ENCODE assay signal across 17 mouse cellular contexts in the genomic region with DNA sequence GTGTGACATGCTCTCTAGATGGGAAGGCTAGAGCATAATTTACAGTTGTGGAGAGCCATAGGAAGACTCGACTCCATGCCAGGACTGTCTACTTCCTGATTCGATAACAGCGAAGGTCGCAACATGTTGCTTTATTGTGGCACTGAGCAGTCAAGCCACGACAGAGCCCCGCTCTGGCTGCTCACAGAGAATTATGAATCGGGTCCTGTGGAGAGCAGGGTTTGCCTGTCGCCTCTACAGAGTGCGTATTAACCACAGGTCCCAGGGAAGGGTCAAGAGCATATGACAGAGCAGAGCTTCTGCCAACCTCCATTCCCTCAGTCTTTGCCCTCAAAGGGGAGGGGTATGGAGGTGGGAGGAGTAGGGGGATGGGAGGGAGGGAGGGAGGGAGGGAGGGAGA.
DNase-seq lines count a peak whose midpoint lies in the region; ATAC-seq and TF ChIP-seq lines count a peak whose summit lies in the region.
"Had no signal": no experiment of that assay in that cellular context is flagged by ENCODE, and none has a peak within 500 bp of the region (broad histone marks: within the 10 kb centered on the region; RNA-seq: fewer than 3 reads in every experiment).

No protein-coding gene starts in this region.

- H3K4me2 ChIP-seq in liver, embryonic 12.5 days, result peak overlapping the region; percentile 16; the same call in 1 of the 2 replicates
- H3K4me2 ChIP-seq in liver, embryonic 11.5 days, result no peak overlapping the region
- no peak overlapping the region for H3K4me2 ChIP-seq in intestine, embryonic 15.5 days (replicated peaks)
- H3K4me2 ChIP-seq in kidney, embryonic 15.5 days, result no peak overlapping the region
- H3K4me2 ChIP-seq: forebrain, embryonic 15.5 days; hindbrain, embryonic 13.5 days; midbrain, embryonic 11.5 days had no signal

- no peaks in the 10 kb centered on the region for H3K9me3 ChIP-seq in liver, embryonic 12.5 days (replicated peaks)
- H3K9me3 ChIP-seq in liver, embryonic 11.5 days (ENCODE audit: control insufficient read depth, low read length), result no peaks in the 10 kb centered on the region
- no peaks in the 10 kb centered on the region for H3K9me3 ChIP-seq in intestine, embryonic 15.5 days
- H3K9me3 ChIP-seq in kidney, embryonic 15.5 days (replicated peaks), result no peaks in the 10 kb centered on the region
- H3K9me3 ChIP-seq: forebrain, embryonic 15.5 days; heart, embryonic 10.5 days; hindbrain, embryonic 13.5 days had no signal

- no peaks in the 10 kb centered on the region for H3K4me1 ChIP-seq in liver, embryonic 12.5 days
- H3K4me1 ChIP-seq in liver, embryonic 11.5 days (replicated peaks; ENCODE audit: control insufficient read depth, insufficient read depth, low read length), result no peaks in the 10 kb centered on the region
- H3K4me1 ChIP-seq in intestine, embryonic 15.5 days (replicated peaks), result peaks cover 6% of the 10 kb centered on the region; the same call in 1 of the 2 replicates
- H3K4me1 ChIP-seq in olfactory bulb, adult 2 months (ENCODE audit: control insufficient read depth, insufficient read depth, low read length), result peaks cover 12% of the 10 kb centered on the region
- peaks cover 5% of the 10 kb centered on the region; the same call in 1 of the 2 replicates for H3K4me1 ChIP-seq in kidney, embryonic 15.5 days

- H3K27me3 ChIP-seq in liver, embryonic 12.5 days (replicated peaks), result no peaks in the 10 kb centered on the region
- H3K27me3 ChIP-seq in liver, embryonic 11.5 days (replicated peaks; ENCODE audit: control insufficient read depth, insufficient read depth, low read length), result no peaks in the 10 kb centered on the region
- H3K27me3 ChIP-seq in intestine, embryonic 15.5 days (replicated peaks), result no peaks in the 10 kb centered on the region
- no peaks in the 10 kb centered on the region for H3K27me3 ChIP-seq in kidney, embryonic 15.5 days
- H3K27me3 ChIP-seq: forebrain, embryonic 15.5 days; hindbrain, embryonic 13.5 days; Patski had no signal

- WGBS in liver, embryonic 12.5 days (ENCODE audit: insufficient replicate concordance), result 55% methylated on average over 9 of the region's 9 CpGs
- 61% methylated on average over 9 of the region's 9 CpGs for WGBS in liver, embryonic 11.5 days
- WGBS in intestine, embryonic 15.5 days, result 52% methylated on average over 9 of the region's 9 CpGs
- WGBS in olfactory bulb, adult 2 months, result 28% methylated on average over 9 of the region's 9 CpGs
- 73% methylated on average over 9 of the region's 9 CpGs for WGBS in kidney, embryonic 15.5 days

- no peak for TF ChIP-seq POLR2A in olfactory bulb, adult 2 months (IDR thresholded peaks at IDR 0.05; ENCODE audit: insufficient read depth, low read depth, low read length)

- no peak overlapping the region for H3K9ac ChIP-seq in liver, embryonic 12.5 days
- H3K9ac ChIP-seq in liver, embryonic 11.5 days (ENCODE audit: low read depth, low read length), result no peak overlapping the region
- H3K9ac ChIP-seq in intestine, embryonic 15.5 days, result no peak overlapping the region
- H3K9ac ChIP-seq in kidney, embryonic 15.5 days, result no peak overlapping the region
- H3K9ac ChIP-seq: forebrain, embryonic 15.5 days; hindbrain, embryonic 13.5 days had no signal

- TF ChIP-seq CTCF in olfactory bulb, adult 2 months (IDR thresholded peaks at IDR 0.05; ENCODE audit: insufficient read depth, low read depth, low read length), result no peak

- no peak overlapping the region for H3K27ac ChIP-seq in liver, embryonic 12.5 days
- no peak overlapping the region for H3K27ac ChIP-seq in liver, embryonic 11.5 days (ENCODE audit: low read depth, low read length)
- no peak overlapping the region for H3K27ac ChIP-seq in intestine, embryonic 15.5 days
- H3K27ac ChIP-seq in olfactory bulb, adult 2 months (ENCODE audit: insufficient read depth, low read depth, low read length), result peak overlapping the region; percentile 48
- no peak overlapping the region for H3K27ac ChIP-seq in kidney, embryonic 15.5 days
- H3K27ac ChIP-seq: forebrain, embryonic 15.5 days; heart, embryonic 10.5 days; hindbrain, embryonic 13.5 days had no signal

- no peaks in the 10 kb centered on the region for H3K36me3 ChIP-seq in liver, embryonic 12.5 days
- H3K36me3 ChIP-seq in liver, embryonic 11.5 days (ENCODE audit: control insufficient read depth, insufficient read depth, low read length), result no peaks in the 10 kb centered on the region
- H3K36me3 ChIP-seq in intestine, embryonic 15.5 days, result no peaks in the 10 kb centered on the region
- peaks cover 20% of the 10 kb centered on the region for H3K36me3 ChIP-seq in kidney, embryonic 15.5 days

- ATAC-seq in liver, embryonic 12.5 days, result no peak
- ATAC-seq in liver, embryonic 11.5 days (replicated peaks; ENCODE audit: low FRiP score), result no peak
- peak; percentile 59 for ATAC-seq in intestine, embryonic 15.5 days
- no peak for ATAC-seq in kidney, embryonic 15.5 days (replicated peaks; ENCODE audit: low FRiP score)
- ATAC-seq in CD4-positive, CD25-positive, alpha-beta regulatory T cell, adult 4 months, result no peak
- ATAC-seq: forebrain, embryonic 15.5 days; Patski had no signal

- H3K4me3 ChIP-seq in liver, embryonic 12.5 days, result no peak overlapping the region
- no peak overlapping the region for H3K4me3 ChIP-seq in liver, embryonic 11.5 days (ENCODE audit: low read depth, low read length)
- no peak overlapping the region for H3K4me3 ChIP-seq in intestine, embryonic 15.5 days (replicated peaks)
- H3K4me3 ChIP-seq in olfactory bulb, adult 2 months (ENCODE audit: insufficient read depth, low read depth, low read length), result no peak overlapping the region
- H3K4me3 ChIP-seq in kidney, embryonic 15.5 days (replicated peaks), result no peak overlapping the region
- H3K4me3 ChIP-seq: forebrain, embryonic 15.5 days; heart, embryonic 10.5 days; hindbrain, embryonic 13.5 days had no signal

- DNase-seq in adrenal gland, postnatal 10 days, result peak; percentile 56
- DNase-seq in adrenal gland, postnatal 4 days (ENCODE audit: low spot score in 2 of 2), result no peak
- DNase-seq in liver, embryonic 11.5 days (ENCODE audit: low spot score), result no peak
- DNase-seq: cerebellum, adult 9-11 months; embryo, embryonic 11 days; kidney, adult 2 months; right cerebral cortex, adult 18-20 months had no signal
